Mouse (Mus musculus): ENCODE measurements around the gene Sycn.

The Sycn gene

DNA sequence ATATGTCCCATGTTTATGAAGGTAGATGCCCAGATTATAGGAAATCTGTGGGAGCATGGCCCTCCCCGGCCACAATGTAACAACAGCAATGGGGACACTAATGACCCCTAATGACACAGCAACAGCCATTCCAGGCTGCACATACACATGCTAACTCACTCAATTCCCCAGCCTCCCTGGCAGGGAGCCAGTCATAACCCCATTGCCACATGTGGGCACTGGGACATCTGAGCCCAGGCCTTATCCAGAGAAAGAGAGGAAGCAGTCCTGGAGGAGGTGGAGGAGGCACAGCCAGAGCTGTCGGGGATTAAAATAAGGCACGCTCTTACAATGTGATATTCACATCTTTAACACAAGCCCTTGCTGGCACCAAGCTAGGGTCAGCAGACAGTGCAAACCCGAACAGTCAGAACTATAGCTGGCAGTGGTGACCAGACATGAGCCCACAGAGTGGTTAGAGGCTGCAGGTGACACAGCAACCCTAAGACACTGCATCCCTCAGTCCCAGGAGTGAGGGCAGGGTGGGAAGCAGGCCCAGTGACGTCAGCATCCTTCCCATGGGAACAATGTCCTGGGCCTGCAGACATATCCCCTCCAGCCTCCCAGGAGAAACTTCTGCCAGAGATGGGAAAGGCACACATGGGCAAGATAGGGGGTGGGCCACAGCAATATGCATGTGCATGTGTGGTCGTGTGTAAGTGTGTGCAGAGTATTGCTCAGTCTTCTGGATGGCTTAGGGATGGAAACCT lies 46.2 kb downstream of the Sycn start:
- no peak for DNase-seq

DNA sequence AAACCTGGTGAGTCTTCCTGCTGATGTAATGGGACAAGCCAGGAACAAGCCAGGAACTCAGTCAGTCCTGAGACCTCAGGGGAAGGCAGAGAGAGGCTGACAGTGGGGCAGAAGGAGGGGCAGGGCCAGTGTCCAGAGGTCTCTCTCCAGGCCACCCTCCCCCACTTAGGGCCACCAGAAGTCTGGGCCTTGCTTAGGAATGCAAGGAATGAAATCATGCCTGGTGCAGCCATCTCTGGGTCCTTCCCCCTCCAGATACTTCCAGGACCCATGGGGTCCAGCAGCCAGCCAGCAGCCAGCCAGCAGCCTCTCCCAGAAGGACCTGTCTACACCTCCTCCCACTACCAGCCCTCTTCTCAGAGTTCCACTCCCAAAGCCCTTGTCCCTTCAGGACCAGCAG lies 47.0 kb downstream of the Sycn start:
- DNase-seq: no peak

Data from cerebellum, adult 9-11 months (tissue).